Mouse (Mus musculus): ENCODE measurements around the gene Bbs7. TPM values are rescaled to one million over a fixed set of nuclear protein-coding genes. Genes with fewer than 3 reads are reported as not detected.

The Bbs7 gene
- total and polyA plus RNA-seq, 2 experiments from 2014 or later = 0.50 to 8.2 TPM

- WGBS = 65% methylated on average over 2 of the region's 2 CpGs
- Histone ChIP-seq H3K9ac (replicated peaks; ENCODE audit: low read depth, low read length) (no peak overlapping the region), H3K4me3 (ENCODE audit: low read depth, low read length) (no peak overlapping the region), H3K36me3 (replicated peaks; ENCODE audit: control insufficient read depth, insufficient read depth, low read length) (no peaks in the 10 kb centered on the region), H3K4me1 (ENCODE audit: control insufficient read depth, insufficient read depth) (no peaks in the 10 kb centered on the region), H3K27me3 (ENCODE audit: control insufficient read depth, insufficient read depth, low read length) (no peaks in the 10 kb centered on the region), H3K27ac (ENCODE audit: low read depth) (no peak overlapping the region), H3K9me3 (replicated peaks; ENCODE audit: control insufficient read depth, low read length) (no peaks in the 10 kb centered on the region), H3K4me2 (ENCODE audit: low read depth, low read length) (no peak overlapping the region)
- peak; percentile 31 for TF ChIP-seq CTCF (IDR thresholded peaks at IDR 0.05; ENCODE audit: low read depth)
- no peak for TF ChIP-seq EP300 (IDR thresholded peaks at IDR 0.05; ENCODE audit: low read depth)
- no peak for DNase-seq (ENCODE audit: low spot score)
- no peak for ATAC-seq (ENCODE audit: insufficient read depth, low read depth)
These were observed 27.5 kb upstream of the Bbs7 start for GRCm38 (mm10) chr3:36640787-36641186.

DNA sequence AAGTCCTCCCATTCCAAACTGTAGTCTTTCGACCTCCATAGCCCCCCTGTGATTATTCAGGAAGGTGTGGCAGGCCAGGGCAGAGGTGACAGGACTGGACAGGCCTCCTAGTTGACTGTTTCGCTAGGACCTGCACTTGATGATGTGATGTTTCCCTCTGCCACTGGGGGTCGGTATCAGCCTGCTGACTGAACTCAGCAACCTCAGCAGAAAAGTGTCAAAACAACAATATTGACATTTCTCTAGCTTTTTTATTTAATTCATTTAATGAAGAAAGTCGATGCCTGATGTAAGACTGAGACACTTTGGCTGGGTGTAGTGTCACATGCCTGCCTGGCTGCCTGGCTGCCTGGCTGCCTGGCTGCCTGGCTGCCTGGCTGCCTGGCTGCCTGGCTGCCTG, 22.2 kb upstream of the Bbs7 start:
- H3K9me3 ChIP-seq (replicated peaks; ENCODE audit: control insufficient read depth, low read length) = no peaks in the 10 kb centered on the region
- H3K27me3 ChIP-seq (ENCODE audit: control insufficient read depth, insufficient read depth, low read length) = no peaks in the 10 kb centered on the region
- no peak overlapping the region for H3K4me2 ChIP-seq (ENCODE audit: low read depth, low read length)
- H3K27ac ChIP-seq (ENCODE audit: low read depth) = no peak overlapping the region
- no peak overlapping the region for H3K9ac ChIP-seq (replicated peaks; ENCODE audit: low read depth, low read length)
- peak; percentile 87 for TF ChIP-seq CTCF (IDR thresholded peaks at IDR 0.05; ENCODE audit: low read depth)
- no peak for TF ChIP-seq EP300 (IDR thresholded peaks at IDR 0.05; ENCODE audit: low read depth)
- DNase-seq (ENCODE audit: low spot score) = no peak
- WGBS = 18% methylated on average over 4 of the region's 4 CpGs
- no peaks in the 10 kb centered on the region for H3K36me3 ChIP-seq (replicated peaks; ENCODE audit: control insufficient read depth, insufficient read depth, low read length)
- H3K4me1 ChIP-seq (ENCODE audit: control insufficient read depth, insufficient read depth) = no peaks in the 10 kb centered on the region
- peak; percentile 57; the same call in 1 of the 2 replicates for ATAC-seq (ENCODE audit: insufficient read depth, low read depth)
- H3K4me3 ChIP-seq (ENCODE audit: low read depth, low read length) = no peak overlapping the region

- WGBS = 73% methylated on average over 2 of the region's 2 CpGs
- Histone ChIP-seq H3K4me1 (ENCODE audit: control insufficient read depth, insufficient read depth) (no peaks in the 10 kb centered on the region), H3K36me3 (replicated peaks; ENCODE audit: control insufficient read depth, insufficient read depth, low read length) (no peaks in the 10 kb centered on the region), H3K9me3 (replicated peaks; ENCODE audit: control insufficient read depth, low read length) (no peaks in the 10 kb centered on the region), H3K27ac (ENCODE audit: low read depth) (no peak overlapping the region), H3K9ac (replicated peaks; ENCODE audit: low read depth, low read length) (no peak overlapping the region), H3K27me3 (ENCODE audit: control insufficient read depth, insufficient read depth, low read length) (no peaks in the 10 kb centered on the region), H3K4me3 (ENCODE audit: low read depth, low read length) (no peak overlapping the region), H3K4me2 (ENCODE audit: low read depth, low read length) (no peak overlapping the region)
- no peak for TF ChIP-seq EP300 (IDR thresholded peaks at IDR 0.05; ENCODE audit: low read depth)
- TF ChIP-seq CTCF (IDR thresholded peaks at IDR 0.05; ENCODE audit: low read depth) = no peak
- ATAC-seq (ENCODE audit: insufficient read depth, low read depth) (peak; percentile 68), DNase-seq (ENCODE audit: low spot score) (peak; percentile 35)
These were observed 13.5 kb upstream of the Bbs7 start for GRCm38 (mm10) chr3:36626803-36627202.

GRCm38 (mm10) chr3:36618181-36618580, 4.9 kb upstream of the Bbs7 start:
- no peak overlapping the region for H3K4me2 ChIP-seq (ENCODE audit: low read depth, low read length)
- no peak overlapping the region for H3K9ac ChIP-seq (replicated peaks; ENCODE audit: low read depth, low read length)
- H3K27ac ChIP-seq (ENCODE audit: low read depth) = no peak overlapping the region
- H3K9me3 ChIP-seq (replicated peaks; ENCODE audit: control insufficient read depth, low read length) = no peaks in the 10 kb centered on the region
- H3K4me3 ChIP-seq (ENCODE audit: low read depth, low read length) = no peak overlapping the region
- DNase-seq (ENCODE audit: low spot score) (no peak), ATAC-seq (ENCODE audit: insufficient read depth, low read depth) (no peak)
- no peaks in the 10 kb centered on the region for H3K4me1 ChIP-seq (ENCODE audit: control insufficient read depth, insufficient read depth)
- no peaks in the 10 kb centered on the region for H3K36me3 ChIP-seq (replicated peaks; ENCODE audit: control insufficient read depth, insufficient read depth, low read length)
- 72% methylated on average over 7 of the region's 7 CpGs for WGBS
- H3K27me3 ChIP-seq (ENCODE audit: control insufficient read depth, insufficient read depth, low read length) = no peaks in the 10 kb centered on the region
- no peak for TF ChIP-seq CTCF (IDR thresholded peaks at IDR 0.05; ENCODE audit: low read depth)
- no peak for TF ChIP-seq EP300 (IDR thresholded peaks at IDR 0.05; ENCODE audit: low read depth)

DNA sequence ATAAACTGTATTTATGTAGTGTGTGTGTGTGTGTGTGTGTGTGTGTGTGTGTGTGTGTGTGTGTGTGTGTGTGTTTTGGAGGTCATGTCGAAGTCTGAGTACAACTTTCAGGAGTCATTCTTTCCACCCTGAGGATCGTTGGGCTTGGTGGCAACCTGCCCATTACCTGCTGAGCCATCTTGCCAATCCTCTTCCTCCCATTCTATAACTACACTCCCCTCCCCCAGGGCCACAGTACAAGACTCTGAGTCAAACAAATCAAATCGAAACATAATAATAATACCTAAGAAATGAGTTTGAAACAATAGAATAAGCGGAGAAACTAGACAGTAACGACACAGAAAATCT, 605 bp upstream of the Bbs7 start:
- WGBS = 61% methylated on average over 5 of the region's 5 CpGs
- Histone ChIP-seq H3K4me2 (ENCODE audit: low read depth, low read length) (peak overlapping the region; percentile 86), H3K9ac (replicated peaks; ENCODE audit: low read depth, low read length) (no peak overlapping the region), H3K9me3 (replicated peaks; ENCODE audit: control insufficient read depth, low read length) (no peaks in the 10 kb centered on the region), H3K27ac (ENCODE audit: low read depth) (no peak overlapping the region), H3K27me3 (ENCODE audit: control insufficient read depth, insufficient read depth, low read length) (no peaks in the 10 kb centered on the region), H3K4me1 (ENCODE audit: control insufficient read depth, insufficient read depth) (peaks cover 8% of the 10 kb centered on the region; the same call in 1 of the 2 replicates), H3K4me3 (ENCODE audit: low read depth, low read length) (0 out of 2 replicates have a peak overlapping the region, but pooled peaks have one; percentile 69), H3K36me3 (replicated peaks; ENCODE audit: control insufficient read depth, insufficient read depth, low read length) (no peaks in the 10 kb centered on the region; the same call in 1 of the 2 replicates)
- TF ChIP-seq CTCF (IDR thresholded peaks at IDR 0.05; ENCODE audit: low read depth) (no peak), EP300 (IDR thresholded peaks at IDR 0.05; ENCODE audit: low read depth) (no peak)
- DNase-seq (ENCODE audit: low spot score) (no peak), ATAC-seq (ENCODE audit: insufficient read depth, low read depth) (no peak)

DNA sequence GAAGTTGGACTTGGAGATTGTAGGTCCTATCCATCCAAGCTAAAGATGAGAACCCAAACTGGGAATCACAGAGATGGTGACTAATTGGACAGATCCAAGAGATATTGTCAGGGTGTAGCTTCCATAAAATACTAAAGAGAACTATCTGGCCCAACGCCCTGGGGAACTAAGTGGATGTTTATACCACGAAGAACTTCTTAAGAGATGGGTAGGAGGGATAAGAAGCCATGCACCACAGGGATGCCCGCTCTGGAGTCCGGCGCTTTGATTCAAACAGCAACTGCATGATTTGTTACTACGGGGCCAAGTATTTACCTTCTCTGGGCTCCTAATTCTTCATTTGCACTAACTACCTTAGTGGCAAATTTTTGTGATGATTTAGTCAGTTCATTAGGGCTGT, 590 bp downstream of the Bbs7 start:
- 8% methylated on average over 6 of the region's 6 CpGs for WGBS
- Histone ChIP-seq H3K36me3 (replicated peaks; ENCODE audit: control insufficient read depth, insufficient read depth, low read length) (no peaks in the 10 kb centered on the region; the same call in 1 of the 2 replicates), H3K4me1 (ENCODE audit: control insufficient read depth, insufficient read depth) (peaks cover 8% of the 10 kb centered on the region; the same call in 1 of the 2 replicates), H3K27ac (ENCODE audit: low read depth) (peak overlapping the region; percentile 43; the same call in 1 of the 2 replicates), H3K4me3 (ENCODE audit: low read depth, low read length) (peak overlapping the region; percentile 69), H3K27me3 (ENCODE audit: control insufficient read depth, insufficient read depth, low read length) (no peaks in the 10 kb centered on the region), H3K4me2 (ENCODE audit: low read depth, low read length) (peak overlapping the region; percentile 86), H3K9ac (replicated peaks; ENCODE audit: low read depth, low read length) (peak overlapping the region; percentile 58), H3K9me3 (replicated peaks; ENCODE audit: control insufficient read depth, low read length) (no peaks in the 10 kb centered on the region)
- ATAC-seq (ENCODE audit: insufficient read depth, low read depth) (no peak), DNase-seq (ENCODE audit: low spot score) (no peak)
- no peak for TF ChIP-seq EP300 (IDR thresholded peaks at IDR 0.05; ENCODE audit: low read depth)
- no peak for TF ChIP-seq CTCF (IDR thresholded peaks at IDR 0.05; ENCODE audit: low read depth)

All from heart, postnatal 0 days (tissue).